Mouse (Mus musculus): Measurements from ENCODE around the gene Parp12. TPM values are rescaled to one million over a fixed set of nuclear protein-coding genes. Genes with fewer than 3 reads are reported as not detected.

Gene Parp12
- 4.7 and 5.2 TPM in 2 replicates for polyA plus RNA-seq (2016; fragmentation: Nextera tagmentation; extraction: Ambion mirVana)

GRCm38 (mm10) chr6:39117584-39118455 is at the start of gene Parp12:
Parp12 (minus strand) TSS chr6:39118349.
- Histone ChIP-seq H3K9ac (peak within 1 kb of the TSS; percentile 58), H3K9me3 (replicated peaks) (peaks cover 8% of the 10 kb centered on the region; the same call in 1 of the 2 replicates), H3K4me1 (peaks cover 4% of the 10 kb centered on the region; the same call in 1 of the 2 replicates), H3K36me3 (no peaks in the 10 kb centered on the region), H3K4me3 (peak within 1 kb of the TSS; percentile 62), H3K4me2 (replicated peaks) (peak within 1 kb of the TSS; percentile 62), H3K27me3 (peaks cover 52% of the 10 kb centered on the region), H3K27ac (no peak within 1 kb of the TSS)
- peak; percentile 81 for ATAC-seq (ENCODE audit: low FRiP score)
- 3% methylated on average over 99 of the region's 101 CpGs for WGBS

- H3K9ac ChIP-seq: no peak overlapping the region
- H3K27me3 ChIP-seq: no peaks in the 10 kb centered on the region
- H3K4me2 ChIP-seq (replicated peaks): no peak overlapping the region
- H3K9me3 ChIP-seq (replicated peaks): no peaks in the 10 kb centered on the region
- ATAC-seq (ENCODE audit: low FRiP score): no peak
- H3K4me1 ChIP-seq: no peaks in the 10 kb centered on the region
- H3K36me3 ChIP-seq: peaks cover 31% of the 10 kb centered on the region
- H3K27ac ChIP-seq: no peak overlapping the region
- H3K4me3 ChIP-seq: no peak overlapping the region
- WGBS: 94% methylated on average over 1 of the region's 1 CpGs
Observed at GRCm38 (mm10) chr6:39164891-39165290, 46.7 kb upstream of the Parp12 start.

GRCm38 (mm10) chr6:39161975-39162374 is 43.8 kb upstream of the Parp12 start:
- 92% methylated on average over 6 of the region's 6 CpGs for WGBS
- H3K27ac ChIP-seq: no peak overlapping the region
- H3K4me3 ChIP-seq: no peak overlapping the region
- H3K9ac ChIP-seq: no peak overlapping the region
- peaks cover 24% of the 10 kb centered on the region for H3K36me3 ChIP-seq
- no peak overlapping the region for H3K4me2 ChIP-seq (replicated peaks)
- no peaks in the 10 kb centered on the region for H3K9me3 ChIP-seq (replicated peaks)
- H3K27me3 ChIP-seq: no peaks in the 10 kb centered on the region
- no peak for ATAC-seq (ENCODE audit: low FRiP score)
- no peaks in the 10 kb centered on the region for H3K4me1 ChIP-seq

GRCm38 (mm10) chr6:39146041-39146440 is 27.9 kb upstream of the Parp12 start:
- Histone ChIP-seq H3K27ac (no peak overlapping the region), H3K36me3 (peaks cover 58% of the 10 kb centered on the region), H3K4me2 (replicated peaks) (no peak overlapping the region), H3K9ac (no peak overlapping the region), H3K4me1 (no peaks in the 10 kb centered on the region), H3K4me3 (no peak overlapping the region), H3K9me3 (replicated peaks) (no peaks in the 10 kb centered on the region), H3K27me3 (no peaks in the 10 kb centered on the region)
- ATAC-seq (ENCODE audit: low FRiP score): no peak
- WGBS: 51% methylated on average over 6 of the region's 6 CpGs

- Histone ChIP-seq H3K4me2 (replicated peaks) (no peak overlapping the region), H3K27me3 (no peaks in the 10 kb centered on the region), H3K9ac (no peak overlapping the region), H3K9me3 (replicated peaks) (peaks cover 4% of the 10 kb centered on the region; the same call in 1 of the 2 replicates), H3K4me1 (no peaks in the 10 kb centered on the region; the same call in 1 of the 2 replicates), H3K36me3 (peaks cover 25% of the 10 kb centered on the region), H3K4me3 (no peak overlapping the region), H3K27ac (no peak overlapping the region)
- 65% methylated on average over 5 of the region's 5 CpGs for WGBS
- ATAC-seq (ENCODE audit: low FRiP score): no peak
Observed at GRCm38 (mm10) chr6:39132556-39132955, 14.4 kb upstream of the Parp12 start.

- H3K36me3 ChIP-seq: peaks cover 25% of the 10 kb centered on the region
- H3K4me1 ChIP-seq: no peaks in the 10 kb centered on the region; the same call in 1 of the 2 replicates
- H3K9ac ChIP-seq: no peak overlapping the region
- H3K4me2 ChIP-seq (replicated peaks): no peak overlapping the region
- H3K27me3 ChIP-seq: no peaks in the 10 kb centered on the region
- WGBS: 36% methylated on average over 4 of the region's 4 CpGs
- H3K4me3 ChIP-seq: no peak overlapping the region
- peaks cover 7% of the 10 kb centered on the region; the same call in 1 of the 2 replicates for H3K9me3 ChIP-seq (replicated peaks)
- H3K27ac ChIP-seq: no peak overlapping the region
- no peak for ATAC-seq (ENCODE audit: low FRiP score)
Observed at GRCm38 (mm10) chr6:39131480-39131879, 13.3 kb upstream of the Parp12 start.

- no peak for ATAC-seq (ENCODE audit: low FRiP score)
- H3K9ac ChIP-seq: no peak overlapping the region
- H3K4me3 ChIP-seq: no peak overlapping the region
Observed at GRCm38 (mm10) chr6:39124719-39125118, 6.6 kb upstream of the Parp12 start.

GRCm38 (mm10) chr6:39120685-39121084 is 2.5 kb upstream of the Parp12 start:
- no peak for ATAC-seq (ENCODE audit: low FRiP score)
- Histone ChIP-seq H3K9me3 (replicated peaks) (peaks cover 8% of the 10 kb centered on the region; the same call in 1 of the 2 replicates), H3K36me3 (no peaks in the 10 kb centered on the region), H3K27me3 (peaks cover 41% of the 10 kb centered on the region), H3K4me3 (no peak overlapping the region), H3K9ac (no peak overlapping the region), H3K27ac (no peak overlapping the region), H3K4me1 (peaks cover 4% of the 10 kb centered on the region; the same call in 1 of the 2 replicates), H3K4me2 (replicated peaks) (no peak overlapping the region)
- 74% methylated on average over 3 of the region's 3 CpGs for WGBS

More at GRCm38 (mm10) chr6:39124719-39125118, 6.6 kb upstream of the Parp12 start:
- Histone ChIP-seq H3K27ac (no peak overlapping the region), H3K27me3 (peaks cover 1% of the 10 kb centered on the region; the same call in 1 of the 2 replicates), H3K4me2 (replicated peaks) (no peak overlapping the region), H3K36me3 (no peaks in the 10 kb centered on the region), H3K9me3 (replicated peaks) (peaks cover 7% of the 10 kb centered on the region; the same call in 1 of the 2 replicates), H3K4me1 (no peaks in the 10 kb centered on the region)

GRCm38 (mm10) chr6:39118456-39118881 is 320 bp upstream of the Parp12 start:
- Histone ChIP-seq H3K9me3 (replicated peaks) (peaks cover 8% of the 10 kb centered on the region; the same call in 1 of the 2 replicates), H3K4me3 (peak overlapping the region; percentile 62), H3K4me1 (peaks cover 4% of the 10 kb centered on the region; the same call in 1 of the 2 replicates), H3K9ac (peak overlapping the region; percentile 58), H3K4me2 (replicated peaks) (peak overlapping the region; percentile 62), H3K27me3 (peaks cover 52% of the 10 kb centered on the region), H3K27ac (no peak overlapping the region), H3K36me3 (no peaks in the 10 kb centered on the region)
- ATAC-seq (ENCODE audit: low FRiP score): peak; percentile 54; the same call in 1 of the 2 replicates
- 9% methylated on average over 49 of the region's 49 CpGs for WGBS

- ATAC-seq (ENCODE audit: low FRiP score): no peak
- no peaks in the 10 kb centered on the region for H3K36me3 ChIP-seq
- peaks cover 52% of the 10 kb centered on the region for H3K27me3 ChIP-seq
- no peak overlapping the region for H3K4me2 ChIP-seq (replicated peaks)
- H3K4me1 ChIP-seq: peaks cover 4% of the 10 kb centered on the region; the same call in 1 of the 2 replicates
- 76% methylated on average over 1 of the region's 1 CpGs for WGBS
- H3K9me3 ChIP-seq (replicated peaks): peaks cover 8% of the 10 kb centered on the region; the same call in 1 of the 2 replicates
- no peak overlapping the region for H3K4me3 ChIP-seq
- no peak overlapping the region for H3K9ac ChIP-seq
- H3K27ac ChIP-seq: no peak overlapping the region
Observed at GRCm38 (mm10) chr6:39115438-39115837, 2.7 kb downstream of the Parp12 start.

GRCm38 (mm10) chr6:39113141-39113540 is 5.0 kb downstream of the Parp12 start:
- Histone ChIP-seq H3K36me3 (no peaks in the 10 kb centered on the region), H3K9ac (no peak overlapping the region), H3K27me3 (peaks cover 35% of the 10 kb centered on the region), H3K4me3 (no peak overlapping the region), H3K4me2 (replicated peaks) (no peak overlapping the region), H3K4me1 (no peaks in the 10 kb centered on the region), H3K27ac (no peak overlapping the region), H3K9me3 (replicated peaks) (no peaks in the 10 kb centered on the region)
- ATAC-seq (ENCODE audit: low FRiP score): no peak
- WGBS: 93% methylated on average over 3 of the region's 3 CpGs

GRCm38 (mm10) chr6:39112701-39113100 is 5.4 kb downstream of the Parp12 start:
- no peak for ATAC-seq (ENCODE audit: low FRiP score)
- H3K9me3 ChIP-seq (replicated peaks): no peaks in the 10 kb centered on the region
- H3K4me2 ChIP-seq (replicated peaks): no peak overlapping the region
- WGBS: 93% methylated on average over 3 of the region's 3 CpGs
- peaks cover 31% of the 10 kb centered on the region for H3K27me3 ChIP-seq
- H3K4me3 ChIP-seq: no peak overlapping the region
- no peak overlapping the region for H3K9ac ChIP-seq
- H3K4me1 ChIP-seq: no peaks in the 10 kb centered on the region
- H3K36me3 ChIP-seq: no peaks in the 10 kb centered on the region
- no peak overlapping the region for H3K27ac ChIP-seq

Data from hindbrain, embryonic 12.5 days (tissue).